Mouse (Mus musculus) G1E-ER4 (cell line): ENCODE data around the gene Plcb1. TPM values are rescaled to one million over a fixed set of nuclear protein-coding genes. Genes with fewer than 3 reads are reported as not detected.

ENCODE experiments used
- GATA1 ChIP-seq: IDR thresholded peaks from one replicate; pipeline ENCODE4 v1.8.0; 2012; ENCODE audit warnings: low read length, inconsistent platforms
- polyA plus RNA-seq: library from polyadenylated mRNA; stranded (reverse); fragments of >175 nt; gene quantifications from 2 replicates; pipeline ENCODE4 v1.2.3, GENCODE M21; 2012

Plcb1 gene
- polyA plus RNA-seq, 1 experiment = not detected

DNA sequence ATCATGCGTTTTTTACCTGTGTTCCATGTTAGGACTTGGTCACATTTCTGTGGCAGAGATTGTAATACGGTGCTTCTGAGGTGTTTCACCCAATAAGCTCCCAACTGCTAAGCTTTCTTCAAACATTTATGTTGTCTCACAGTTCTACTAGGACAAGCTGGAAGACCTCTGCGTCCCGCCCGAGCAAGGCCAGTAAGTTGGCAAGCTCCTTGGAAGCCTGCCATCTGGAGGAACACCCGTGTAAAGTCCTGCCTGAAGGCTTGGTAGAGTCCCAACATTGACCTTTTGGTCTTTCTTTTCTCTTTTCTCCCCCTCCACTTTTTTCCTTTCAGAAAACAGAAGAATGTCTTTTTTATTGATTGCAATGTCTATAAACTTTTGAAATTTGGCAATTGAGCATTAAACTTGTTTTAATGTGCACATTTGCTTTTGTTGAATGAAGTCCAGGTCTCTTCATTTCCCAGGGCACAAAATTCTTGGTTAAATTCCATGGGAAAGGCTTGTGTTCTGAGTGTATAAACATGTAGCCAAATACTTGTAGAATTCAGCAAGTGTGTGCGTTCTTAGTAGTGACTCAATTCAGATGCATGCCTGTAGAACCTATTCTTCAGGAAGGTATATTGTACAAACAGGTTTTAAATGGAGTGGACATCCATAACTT lies 79.2 kb downstream of the Plcb1 start:
- TF ChIP-seq GATA1 = no peak

GRCm38 (mm10) chr2:134867381-134867780 lies 81.5 kb downstream of the Plcb1 start:
- no peak for TF ChIP-seq GATA1

DNA sequence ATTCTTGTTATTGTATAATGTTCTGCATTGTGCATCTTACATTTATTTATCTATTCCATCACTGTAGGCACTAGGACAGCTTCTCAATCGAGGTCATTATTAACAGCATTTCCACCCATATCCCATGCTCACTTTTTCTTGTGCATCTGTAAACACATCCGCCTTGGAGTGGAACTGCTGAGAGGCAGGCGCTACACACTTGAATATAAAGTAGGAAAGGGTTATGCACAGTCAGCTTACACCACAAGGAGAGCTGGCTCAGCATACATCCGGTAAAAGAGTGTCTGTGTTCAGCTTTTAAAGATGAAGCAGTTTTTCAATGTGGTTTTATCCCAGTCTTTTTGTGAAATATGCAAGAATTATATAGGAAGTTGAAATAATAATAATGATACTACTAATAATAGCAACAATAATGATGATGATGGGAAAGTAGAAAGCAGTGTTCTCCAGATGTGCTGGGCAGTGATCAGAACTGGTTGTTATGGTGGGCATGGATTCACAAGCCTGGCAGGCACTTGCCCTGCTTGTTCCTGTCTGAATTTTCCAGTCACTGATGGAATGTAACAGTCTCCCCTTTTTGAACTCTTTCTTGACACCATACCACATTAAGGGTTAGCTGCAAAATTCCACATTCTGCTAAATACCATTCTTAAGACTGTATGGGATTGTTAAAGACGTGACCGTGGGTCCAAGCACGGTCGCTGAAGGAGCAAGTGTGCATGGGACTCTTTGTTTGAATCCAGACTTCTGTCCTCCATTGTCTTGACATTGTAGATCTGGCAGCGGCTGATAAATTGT lies 86.0 kb downstream of the Plcb1 start:
- no peak for TF ChIP-seq GATA1

GRCm38 (mm10) chr2:134872490-134872781 lies 86.6 kb downstream of the Plcb1 start:
- peak; percentile 12 for TF ChIP-seq GATA1

- no peak for TF ChIP-seq GATA1
Observed at GRCm38 (mm10) chr2:134877148-134877547, 91.3 kb downstream of the Plcb1 start.

GRCm38 (mm10) chr2:134891207-134891606 lies 105.3 kb downstream of the Plcb1 start:
- TF ChIP-seq GATA1 = no peak

GRCm38 (mm10) chr2:134894776-134895175 lies 108.9 kb downstream of the Plcb1 start:
- TF ChIP-seq GATA1 = no peak

DNA sequence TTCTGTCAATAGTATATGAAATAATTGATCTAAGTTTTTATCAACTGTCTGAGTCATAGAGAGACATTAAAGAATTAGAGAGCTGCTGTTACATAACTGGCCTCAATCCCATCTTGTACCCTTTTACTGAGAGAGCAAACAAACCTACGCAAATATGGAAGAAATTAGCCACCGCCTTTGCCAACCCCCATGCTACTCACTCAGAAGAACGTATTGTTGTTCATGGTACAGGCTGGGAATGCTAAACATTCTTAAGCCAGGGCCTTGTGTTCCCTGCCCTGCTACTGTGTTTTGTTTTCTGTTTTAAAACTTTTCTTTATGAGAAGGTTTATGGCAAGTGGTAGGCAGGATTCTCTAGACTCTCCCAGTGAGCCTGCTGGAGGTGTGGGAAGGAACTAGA lies 110.3 kb downstream of the Plcb1 start:
- TF ChIP-seq GATA1 = no peak

DNA sequence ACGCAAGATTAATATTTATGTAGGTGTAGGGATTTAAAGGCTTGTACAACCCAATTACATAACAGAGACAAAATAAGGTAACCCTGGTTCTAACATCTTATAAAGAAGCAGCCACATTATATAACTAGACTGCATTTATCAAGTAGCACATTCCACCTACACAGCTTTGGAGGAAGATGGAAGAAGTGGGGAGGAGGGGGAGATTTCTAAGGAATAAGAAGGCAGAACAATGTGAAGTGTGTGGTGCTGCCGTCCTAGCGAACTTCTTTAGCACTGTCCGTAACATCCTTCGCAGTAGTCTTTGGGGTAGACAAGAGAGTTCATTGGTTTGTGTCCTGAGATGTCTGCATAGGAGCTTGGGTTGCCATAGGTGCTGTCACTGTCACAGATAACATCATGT lies 111.2 kb downstream of the Plcb1 start:
- TF ChIP-seq GATA1 = no peak

DNA sequence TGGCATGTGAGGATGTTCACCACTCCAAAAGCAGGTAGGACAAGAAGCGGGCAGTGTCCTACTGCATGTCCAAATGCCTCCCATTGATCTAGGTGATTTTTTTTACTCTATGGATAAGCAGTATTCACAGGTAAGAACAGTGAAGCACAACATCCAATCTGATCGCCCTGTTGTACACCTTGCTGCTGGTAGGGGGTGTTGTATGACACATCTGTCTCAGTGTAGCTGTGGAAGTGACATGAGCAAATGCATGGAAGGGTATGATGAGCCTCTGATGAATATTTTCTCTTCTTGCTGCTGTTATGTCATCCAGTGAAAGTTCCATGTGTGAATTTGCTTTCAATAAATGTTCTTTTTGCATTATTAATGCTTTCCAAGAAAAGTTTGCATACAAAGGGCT lies 115.7 kb downstream of the Plcb1 start:
- no peak for TF ChIP-seq GATA1

DNA sequence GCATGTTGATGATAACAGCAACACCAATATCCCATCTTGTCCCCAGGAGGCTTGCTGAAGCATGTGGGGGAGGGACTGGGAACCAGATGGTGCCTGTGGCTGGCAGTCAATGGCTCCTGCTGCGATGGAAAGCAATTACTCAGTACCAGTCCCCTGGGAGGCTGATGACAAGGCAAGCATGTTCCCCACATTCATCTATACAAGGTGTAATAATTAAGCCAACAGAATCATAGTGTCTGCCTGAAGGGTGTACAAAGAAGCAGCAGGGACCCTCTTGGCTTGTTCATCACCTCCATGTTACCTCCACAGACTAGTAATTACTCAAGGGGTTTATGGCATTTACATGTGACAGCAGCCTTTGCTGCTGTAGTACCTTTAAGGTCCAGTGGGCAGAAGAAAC lies 125.0 kb downstream of the Plcb1 start:
- no peak for TF ChIP-seq GATA1

DNA sequence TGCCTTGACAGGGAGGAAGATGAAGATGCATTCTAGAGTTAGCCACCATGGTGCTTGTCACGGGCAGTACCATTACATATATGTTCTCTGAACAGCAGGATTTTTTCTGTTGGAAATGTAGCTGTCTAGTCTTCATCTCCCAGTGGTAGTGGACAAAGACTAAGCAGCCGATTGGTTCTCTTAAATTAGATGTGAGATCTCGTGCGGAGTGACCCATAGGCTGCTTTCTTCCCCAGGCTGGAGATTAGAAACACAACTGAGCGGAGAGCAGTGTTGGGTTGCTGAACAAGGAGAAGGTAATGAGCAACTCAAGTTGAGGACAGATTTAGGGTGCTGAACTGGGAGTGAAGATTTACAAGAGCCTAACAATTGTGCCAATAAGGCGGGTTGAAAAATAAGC lies 125.5 kb downstream of the Plcb1 start:
- TF ChIP-seq GATA1 = no peak

- no peak for TF ChIP-seq GATA1
Observed at GRCm38 (mm10) chr2:134912616-134913015, 126.7 kb downstream of the Plcb1 start.

GRCm38 (mm10) chr2:134913542-134913941 lies 127.7 kb downstream of the Plcb1 start:
- TF ChIP-seq GATA1 = no peak

DNA sequence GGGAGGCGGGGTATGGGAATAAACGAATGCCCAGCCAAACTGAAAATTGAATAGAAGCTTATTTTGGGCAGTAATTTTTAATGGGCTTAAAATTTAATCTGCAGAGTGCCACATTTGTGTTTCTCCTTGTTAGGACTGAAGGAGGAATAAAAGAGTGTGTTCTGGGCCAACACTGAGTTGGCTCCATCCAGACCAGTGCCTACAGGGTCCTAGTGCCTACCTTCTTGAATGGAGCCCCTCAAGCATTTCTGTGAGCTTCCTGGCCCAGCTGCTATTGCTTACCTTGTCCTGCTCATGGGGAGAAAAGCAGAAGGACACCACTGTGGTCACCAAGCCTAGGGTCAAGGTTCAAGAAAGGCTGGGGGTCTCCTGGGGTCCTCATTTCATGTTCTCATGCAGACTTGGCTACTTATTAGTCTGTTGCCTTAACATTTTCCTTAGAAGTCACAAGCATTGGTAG lies 128.3 kb downstream of the Plcb1 start:
- no peak for TF ChIP-seq GATA1

DNA sequence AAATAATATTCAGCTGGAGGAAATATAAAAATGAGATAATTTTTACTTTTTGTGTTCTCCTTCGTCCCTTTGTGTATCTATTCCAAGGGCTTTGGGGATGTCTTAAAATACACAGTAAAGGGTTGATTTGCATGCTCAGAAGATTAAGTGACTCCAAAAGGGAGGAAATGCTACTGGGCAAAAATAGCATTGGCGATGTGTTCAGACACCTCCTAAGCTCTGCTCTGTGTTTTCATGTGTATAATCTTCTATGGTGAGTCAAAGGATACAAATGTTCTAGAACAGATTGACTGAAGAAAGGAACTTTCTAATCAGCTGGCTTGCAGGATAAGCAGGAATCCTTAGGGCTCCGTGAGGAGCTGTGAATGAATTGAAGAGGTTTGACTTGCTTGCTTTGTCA lies 129.2 kb downstream of the Plcb1 start:
- TF ChIP-seq GATA1 = no peak

DNA sequence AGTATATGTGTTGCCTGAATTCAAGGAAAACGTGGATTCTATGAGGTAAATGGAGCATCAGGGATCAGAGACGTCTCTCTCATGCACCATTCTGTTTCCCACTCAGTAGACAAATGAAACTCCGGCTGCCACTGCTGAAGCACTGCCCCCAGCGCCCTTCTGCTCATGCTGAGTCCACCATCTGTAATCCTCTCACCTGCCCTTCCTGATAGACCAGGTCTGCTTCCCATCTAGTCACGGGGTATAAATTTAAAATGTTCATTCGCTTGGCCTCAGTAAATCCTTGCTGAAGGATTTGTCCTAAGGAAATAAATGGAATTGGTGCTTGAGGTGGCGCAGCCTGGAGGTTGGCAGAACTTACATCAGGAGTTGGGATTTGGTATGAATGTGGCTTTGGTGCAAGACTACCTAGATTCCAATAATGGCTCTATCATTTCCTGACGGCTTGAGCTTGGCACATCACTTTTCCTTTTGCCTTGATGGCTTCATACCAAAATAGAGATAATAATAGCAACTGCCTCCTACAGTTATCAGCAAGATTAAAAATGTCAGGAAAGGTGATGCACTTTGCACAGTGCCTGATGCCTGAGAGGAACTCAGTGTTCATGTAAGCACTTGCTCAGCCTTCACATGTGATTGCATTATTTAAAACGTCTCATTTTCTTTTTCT lies 134.9 kb downstream of the Plcb1 start:
- no peak for TF ChIP-seq GATA1
